Mouse (Mus musculus) embryonic fibroblast, embryonic 13.5 days (primary cell): ENCODE results near the gene Rassf7.

Experiments used
- CTCF ChIP-seq: IDR thresholded peaks from 2 replicates; pipeline ENCODE4 v1.5.1; 2011; ENCODE audit warnings: mild to moderate bottlenecking, control low read depth, low read length, moderate library complexity, borderline replicate concordance; ENCODE audit not compliant: insufficient read depth
- POLR2A ChIP-seq: IDR thresholded peaks from 2 replicates; pipeline ENCODE4 v1.6.1; 2011; ENCODE audit warnings: low read depth, mild to moderate bottlenecking, control low read depth, low read length, moderate library complexity

DNA sequence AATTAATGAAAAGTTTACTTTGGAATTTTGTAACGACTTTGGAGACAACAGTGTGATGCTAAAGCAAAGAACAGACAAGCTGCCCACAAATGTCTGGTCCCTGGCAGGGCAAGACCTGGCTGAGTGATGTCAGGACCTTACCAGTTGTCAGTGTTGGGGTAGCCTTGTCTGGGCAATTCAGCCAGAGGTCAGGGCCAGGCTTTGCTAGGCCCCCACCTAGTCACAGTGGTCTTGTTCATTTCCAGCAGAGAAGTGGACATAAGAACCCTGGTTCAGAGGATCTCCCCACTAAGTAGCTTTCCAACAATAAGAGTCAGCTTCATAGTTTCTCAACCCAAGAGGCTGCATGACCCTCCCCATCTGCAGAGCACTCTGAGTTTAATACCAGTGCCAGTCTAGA, 4.7 kb downstream of the Rassf7 start:
- no peak for TF ChIP-seq CTCF
- no peak for TF ChIP-seq POLR2A
